Mouse (Mus musculus) heart, adult 2 months (tissue): ENCODE data around the gene 1700029F12Rik.

Experiments used
- CTCF ChIP-seq: fragments of 200-600 bp; IDR thresholded peaks from 2 replicates; pipeline ENCODE4 v1.8.1; 2022; ENCODE audit warnings: antibody characterized with exemption, mild to moderate bottlenecking, moderate library complexity
- EP300 ChIP-seq: fragments of 200-500 bp; IDR thresholded peaks from 2 replicates; pipeline ENCODE4 v1.6.1; 2011; ENCODE audit warnings: low read depth, low read length, control low read depth; ENCODE audit not compliant: insufficient read depth
- POLR2A ChIP-seq: fragments of 200-500 bp; IDR thresholded peaks from 2 replicates; pipeline ENCODE4 v1.6.1; 2011; ENCODE audit warnings: mild to moderate bottlenecking, low read depth, low read length, control low read depth; ENCODE audit not compliant: insufficient read depth

DNA sequence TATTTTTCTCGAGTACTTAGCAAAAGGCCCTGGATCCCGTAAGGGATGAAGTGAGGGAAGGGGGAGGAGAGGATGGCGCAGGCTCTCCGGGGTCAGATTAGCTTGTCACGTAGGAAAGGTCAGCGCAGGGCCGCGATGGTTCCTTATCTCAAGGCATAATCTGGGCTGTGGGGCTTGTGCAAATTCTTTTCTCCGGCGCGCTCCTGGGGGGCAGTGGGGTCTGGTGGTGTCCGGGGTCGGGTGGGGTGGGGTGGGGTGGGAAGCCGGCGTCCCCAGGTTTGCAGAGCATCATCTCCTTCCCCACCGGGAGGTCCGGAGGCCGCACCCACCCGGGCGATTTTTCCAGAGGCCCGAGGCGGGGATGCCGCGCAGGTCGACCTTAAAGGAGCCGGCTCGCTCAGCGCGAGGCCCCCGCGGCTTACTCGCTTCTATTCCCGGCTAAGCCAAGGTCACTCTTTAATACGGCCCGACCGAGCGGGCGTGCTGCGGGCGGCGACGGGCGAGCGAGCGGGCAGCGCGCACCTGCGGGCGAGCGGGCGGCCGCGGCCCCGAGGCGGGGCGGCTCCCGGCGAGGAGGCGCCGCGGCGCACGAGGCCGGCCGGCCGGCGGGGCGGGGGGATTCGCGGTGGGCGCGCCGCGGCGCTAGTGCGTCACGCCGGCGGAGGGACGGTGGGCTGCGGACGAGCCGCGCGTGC is 36.9 kb upstream of the 1700029F12Rik start:
- TF ChIP-seq POLR2A (no peak), EP300 (no peak), CTCF (no peak)
